Mouse (Mus musculus): Measurements from ENCODE around the gene Fpgt. TPM values are rescaled to one million over a fixed set of nuclear protein-coding genes. Genes with fewer than 3 reads are reported as not detected.

Fpgt gene
- polyA plus RNA-seq (2014; fragmentation: Illumina TruSeq; extraction: RNeasy Lipid Tissue Mini Kit (QIAGEN cat#74804); ENCODE audit: low read depth, low replicate concordance), result 56.6 TPM

DNA sequence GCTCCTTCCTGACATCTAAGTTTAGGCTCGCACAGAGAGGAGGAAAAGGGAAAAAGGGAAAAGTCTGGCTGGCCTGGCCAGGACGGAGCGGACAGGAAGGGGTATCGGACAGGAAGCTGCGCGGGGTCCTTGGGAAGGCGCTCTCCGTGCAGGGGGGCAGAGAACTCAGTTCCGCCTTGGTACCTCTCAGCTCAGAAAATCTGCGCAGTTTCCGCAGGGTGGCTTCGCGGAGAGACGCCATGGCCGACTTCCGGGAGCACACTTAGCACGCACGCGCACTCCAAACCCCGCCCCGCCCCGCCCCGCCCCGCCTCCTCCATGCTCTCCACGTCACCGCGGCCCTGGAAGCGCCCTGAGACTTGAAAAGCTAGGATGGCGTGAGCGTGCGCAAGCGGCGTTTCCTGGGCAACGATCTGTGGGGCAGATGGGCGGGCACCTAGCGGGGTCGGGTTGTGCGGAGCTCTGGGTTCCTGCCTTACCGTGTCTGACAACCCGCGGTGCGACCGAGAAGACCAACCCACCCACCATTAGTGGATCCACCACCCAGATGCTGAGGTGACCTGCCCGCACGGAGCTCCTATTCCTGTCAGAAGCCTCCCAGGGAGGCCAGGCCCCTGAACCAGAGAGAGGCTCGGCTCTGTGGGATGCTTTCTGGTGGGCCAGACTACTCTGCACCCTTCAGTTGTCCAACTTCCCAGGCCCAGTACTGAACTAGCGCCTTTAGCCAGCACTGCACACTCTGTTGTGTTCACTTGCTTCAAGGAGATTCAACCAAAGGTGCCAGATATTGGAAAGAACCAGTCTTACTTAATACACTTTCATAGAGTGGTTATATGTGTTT is at the start of gene Fpgt, which contains the start of gene Lrriq3:
Gene Fpgt, minus strand, starts transcription at position 288 of the 841 bp plus-strand sequence.
Gene Lrriq3, plus strand, starts transcription at position 319 of the 841 bp plus-strand sequence.

DNA sequence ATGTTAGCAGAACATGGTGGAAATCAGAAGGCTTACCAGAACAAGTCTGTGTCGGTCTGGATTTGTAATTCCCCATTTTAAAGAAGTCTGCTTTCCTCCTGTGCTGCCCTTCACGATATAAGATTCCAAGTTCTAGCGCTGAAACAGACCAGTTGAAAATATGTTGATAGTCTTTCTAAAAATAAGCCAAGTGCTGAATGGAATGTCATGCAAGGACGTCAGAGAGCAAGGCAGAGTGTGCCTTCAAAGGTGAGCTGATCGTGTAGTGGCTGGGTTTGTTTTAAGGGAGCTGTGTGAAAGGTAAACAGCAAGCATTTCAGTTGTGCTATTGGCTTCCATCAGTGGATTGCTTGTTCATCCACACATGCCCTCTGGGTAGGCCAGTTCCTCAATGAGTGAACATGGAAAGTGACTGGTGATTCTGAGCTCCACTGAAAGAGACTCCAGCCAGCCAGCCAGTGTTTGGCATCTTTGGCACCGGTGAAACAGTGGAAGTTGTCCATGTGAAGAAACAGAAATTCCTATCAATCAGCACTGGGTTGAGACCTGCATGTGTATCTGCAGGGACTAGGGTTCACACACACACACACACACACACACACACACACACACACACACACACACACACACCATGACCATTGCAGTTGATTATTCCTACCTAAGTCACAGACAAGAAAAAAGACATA is 37.8 kb downstream of the Fpgt start, which contains the start of gene Tnni3k:
Gene Tnni3k, minus strand, starts transcription at position 177 of the 686 bp plus-strand sequence.

Other genes with a start within 250 kb of the Fpgt start
- not detected for gene Tnni3k, start 38.0 kb downstream of the Fpgt start, polyA plus RNA-seq (2014; fragmentation: Illumina TruSeq; extraction: RNeasy Lipid Tissue Mini Kit (QIAGEN cat#74804); ENCODE audit: low read depth, low replicate concordance)
- 14.2 TPM for gene Lrriq3, start within 50 bp of the Fpgt start, polyA plus RNA-seq (2014; fragmentation: Illumina TruSeq; extraction: RNeasy Lipid Tissue Mini Kit (QIAGEN cat#74804); ENCODE audit: low read depth, low replicate concordance)

Data from kidney, adult 10 weeks (tissue).